Mouse (Mus musculus): ENCODE measurements around the gene Tshz3. TPM values are rescaled to one million over a fixed set of nuclear protein-coding genes. Genes with fewer than 3 reads are reported as not detected.

The Tshz3 gene
- polyA plus RNA-seq, 1 experiment from 2014 or later = 4.1 TPM

DNA sequence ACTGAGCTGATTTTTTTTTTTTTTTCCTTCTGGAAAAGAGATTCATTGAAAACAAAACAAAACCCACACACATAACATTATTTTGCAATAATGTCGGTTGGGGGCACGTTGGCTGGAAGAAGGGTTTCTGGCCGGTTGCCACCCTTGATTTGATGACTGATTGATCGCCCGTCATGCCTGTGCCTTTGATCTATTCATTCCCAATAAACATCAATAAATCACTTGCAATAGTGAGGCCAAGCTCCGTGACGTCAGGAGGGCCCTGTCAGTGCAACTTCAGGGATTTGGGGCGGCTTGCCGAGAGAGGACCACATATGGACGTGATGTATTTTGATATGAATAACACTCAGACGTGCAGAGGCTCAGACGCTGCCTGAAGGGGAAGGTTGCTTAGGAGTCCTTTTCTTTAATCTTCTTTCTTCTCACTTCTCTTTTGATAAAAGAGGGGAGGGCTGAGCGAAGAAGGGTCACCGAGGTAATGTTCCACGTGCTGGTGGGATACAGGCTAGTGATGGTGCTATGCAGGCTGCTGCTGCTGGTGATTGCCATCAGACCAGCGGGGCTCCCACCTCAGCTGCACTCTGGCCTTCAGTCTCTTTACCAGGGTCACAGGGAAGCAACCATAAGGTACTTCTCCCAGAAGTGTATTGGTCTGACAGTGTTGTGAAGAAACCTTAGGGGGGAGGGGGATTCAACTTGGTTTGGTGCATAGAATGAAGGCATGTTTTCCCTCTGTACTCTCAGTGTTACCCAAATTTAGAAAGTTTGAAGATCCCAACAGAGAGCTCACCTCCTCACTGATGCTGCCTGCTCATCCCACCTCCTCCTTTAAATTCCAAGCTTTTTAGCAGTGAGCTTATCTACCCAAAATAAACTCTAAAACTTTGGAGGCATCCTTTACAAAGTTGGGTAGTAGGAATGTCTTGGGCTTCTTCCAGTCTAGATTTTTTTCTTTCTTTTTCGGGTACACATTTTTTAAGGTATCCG is 1.4 kb downstream of the Tshz3 start:
- Histone ChIP-seq H3K4me2 (replicated peaks; ENCODE audit: low read depth, low read length) (peak overlapping the region; percentile 71), H3K27me3 (replicated peaks; ENCODE audit: insufficient read depth, low read length) (peaks cover 18% of the 10 kb centered on the region), H3K36me3 (ENCODE audit: insufficient read depth, low read length) (no peaks in the 10 kb centered on the region), H3K4me3 (ENCODE audit: low read depth, low read length) (peak overlapping the region; percentile 74), H3K9me3 (ENCODE audit: low read length) (no peaks in the 10 kb centered on the region), H3K27ac (ENCODE audit: low read length) (no peak overlapping the region), H3K9ac (replicated peaks; ENCODE audit: low read depth) (no peak overlapping the region), H3K4me1 (ENCODE audit: insufficient read depth, low read depth, low read length) (no peaks in the 10 kb centered on the region; the same call in 1 of the 2 replicates)
- TF ChIP-seq CTCF (IDR thresholded peaks at IDR 0.05) (no peak), EP300 (IDR thresholded peaks at IDR 0.05) (no peak)
- 17% methylated on average over 18 of the region's 18 CpGs for WGBS
- no peak for DNase-seq (ENCODE audit: low spot score)
- no peak for ATAC-seq

DNA sequence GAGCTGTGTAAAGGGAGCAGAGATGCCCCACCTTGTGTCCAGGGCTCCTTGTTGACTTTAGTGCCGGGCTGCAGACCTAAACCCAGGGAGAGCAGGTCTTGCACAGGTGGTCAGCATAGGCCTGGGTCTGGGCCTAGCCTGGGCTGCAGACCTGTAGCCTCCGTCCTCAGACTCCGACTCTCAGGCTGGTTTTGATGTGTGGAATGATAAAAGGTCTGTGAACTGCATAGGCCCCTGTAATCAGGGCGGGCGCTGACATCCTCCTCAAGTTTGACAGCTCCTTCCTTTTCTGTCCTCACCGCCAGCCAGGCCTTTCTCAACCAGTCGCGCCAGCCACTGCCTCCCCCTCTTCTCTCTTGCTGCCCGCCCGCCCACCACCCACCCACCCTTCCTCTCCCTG is 8.7 kb downstream of the Tshz3 start:
- Histone ChIP-seq H3K4me3 (ENCODE audit: low read depth, low read length) (no peak overlapping the region), H3K9ac (replicated peaks; ENCODE audit: low read depth) (no peak overlapping the region), H3K27me3 (replicated peaks; ENCODE audit: insufficient read depth, low read length) (no peaks in the 10 kb centered on the region), H3K36me3 (ENCODE audit: insufficient read depth, low read length) (no peaks in the 10 kb centered on the region), H3K4me2 (replicated peaks; ENCODE audit: low read depth, low read length) (no peak overlapping the region), H3K9me3 (ENCODE audit: low read length) (no peaks in the 10 kb centered on the region), H3K4me1 (ENCODE audit: insufficient read depth, low read depth, low read length) (peaks cover 2% of the 10 kb centered on the region; the same call in 1 of the 2 replicates), H3K27ac (ENCODE audit: low read length) (no peak overlapping the region)
- DNase-seq (ENCODE audit: low spot score) (peak; percentile 34), ATAC-seq (peak; percentile 18; the same call in 1 of the 2 replicates)
- TF ChIP-seq CTCF (IDR thresholded peaks at IDR 0.05) (no peak), EP300 (IDR thresholded peaks at IDR 0.05) (no peak)
- WGBS = 33% methylated on average over 8 of the region's 10 CpGs

GRCm38 (mm10) chr7:36707266-36707665 is 9.3 kb downstream of the Tshz3 start:
- Histone ChIP-seq H3K9me3 (ENCODE audit: low read length) (no peaks in the 10 kb centered on the region), H3K27ac (ENCODE audit: low read length) (no peak overlapping the region), H3K4me3 (ENCODE audit: low read depth, low read length) (no peak overlapping the region), H3K9ac (replicated peaks; ENCODE audit: low read depth) (no peak overlapping the region), H3K36me3 (ENCODE audit: insufficient read depth, low read length) (no peaks in the 10 kb centered on the region), H3K27me3 (replicated peaks; ENCODE audit: insufficient read depth, low read length) (no peaks in the 10 kb centered on the region), H3K4me2 (replicated peaks; ENCODE audit: low read depth, low read length) (no peak overlapping the region), H3K4me1 (ENCODE audit: insufficient read depth, low read depth, low read length) (peaks cover 2% of the 10 kb centered on the region; the same call in 1 of the 2 replicates)
- no peak for ATAC-seq
- TF ChIP-seq CTCF (IDR thresholded peaks at IDR 0.05) (no peak), EP300 (IDR thresholded peaks at IDR 0.05) (no peak)
- DNase-seq (ENCODE audit: low spot score) = no peak
- 25% methylated on average over 10 of the region's 10 CpGs for WGBS

GRCm38 (mm10) chr7:36707681-36708350 is 9.9 kb downstream of the Tshz3 start:
- WGBS = 7% methylated on average over 17 of the region's 17 CpGs
- DNase-seq (ENCODE audit: low spot score) (peak; percentile 49), ATAC-seq (peak; percentile 75)
- no peaks in the 10 kb centered on the region for H3K27me3 ChIP-seq (replicated peaks; ENCODE audit: insufficient read depth, low read length)
- peak overlapping the region; percentile 47 for H3K4me2 ChIP-seq (replicated peaks; ENCODE audit: low read depth, low read length)
- H3K36me3 ChIP-seq (ENCODE audit: insufficient read depth, low read length) = no peaks in the 10 kb centered on the region
- H3K9me3 ChIP-seq (ENCODE audit: low read length) = no peaks in the 10 kb centered on the region
- peak overlapping the region; percentile 19 for H3K4me3 ChIP-seq (ENCODE audit: low read depth, low read length)
- H3K27ac ChIP-seq (ENCODE audit: low read length) = 0 out of 2 replicates have a peak overlapping the region, but pooled peaks have one; percentile 20
- H3K4me1 ChIP-seq (ENCODE audit: insufficient read depth, low read depth, low read length) = peaks cover 2% of the 10 kb centered on the region; the same call in 1 of the 2 replicates
- TF ChIP-seq CTCF (IDR thresholded peaks at IDR 0.05) = no peak
- TF ChIP-seq EP300 (IDR thresholded peaks at IDR 0.05) = no peak
- H3K9ac ChIP-seq (replicated peaks; ENCODE audit: low read depth) = no peak overlapping the region

- TF ChIP-seq CTCF (IDR thresholded peaks at IDR 0.05) (no peak), EP300 (IDR thresholded peaks at IDR 0.05) (no peak)
- no peak for ATAC-seq
Observed at GRCm38 (mm10) chr7:36708823-36709222, 10.9 kb downstream of the Tshz3 start.

DNA sequence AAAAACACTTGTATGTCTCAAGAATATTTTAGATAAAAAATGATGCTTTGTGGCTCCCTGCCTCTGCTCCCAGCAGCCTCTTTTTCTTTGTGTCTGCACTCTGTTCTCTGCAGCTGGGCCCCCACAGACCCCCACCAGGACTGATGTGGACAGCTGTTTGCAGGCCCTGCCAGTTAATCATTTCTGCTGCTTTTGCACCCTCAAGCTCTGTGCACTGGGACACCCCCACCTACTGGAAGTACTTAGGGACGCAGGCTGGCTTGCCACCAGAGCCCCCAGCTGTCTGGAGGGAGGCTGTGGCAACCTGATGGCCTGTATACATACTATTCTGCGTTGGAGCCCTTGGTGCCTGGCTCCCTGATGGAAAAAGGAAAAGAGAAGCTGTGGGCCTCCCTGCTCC is 11.3 kb downstream of the Tshz3 start:
- DNase-seq (ENCODE audit: low spot score) = peak; percentile 79
- H3K9me3 ChIP-seq (ENCODE audit: low read length) = no peaks in the 10 kb centered on the region
- peak; percentile 79 for TF ChIP-seq CTCF (IDR thresholded peaks at IDR 0.05)
- no peak for TF ChIP-seq EP300 (IDR thresholded peaks at IDR 0.05)

More at GRCm38 (mm10) chr7:36708823-36709222, 10.9 kb downstream of the Tshz3 start:
- no peaks in the 10 kb centered on the region for H3K9me3 ChIP-seq (ENCODE audit: low read length)
- no peak overlapping the region for H3K27ac ChIP-seq (ENCODE audit: low read length)
- H3K4me2 ChIP-seq (replicated peaks; ENCODE audit: low read depth, low read length) = no peak overlapping the region
- no peaks in the 10 kb centered on the region for H3K27me3 ChIP-seq (replicated peaks; ENCODE audit: insufficient read depth, low read length)
- H3K4me3 ChIP-seq (ENCODE audit: low read depth, low read length) = no peak overlapping the region
- no peak overlapping the region for H3K9ac ChIP-seq (replicated peaks; ENCODE audit: low read depth)
- H3K36me3 ChIP-seq (ENCODE audit: insufficient read depth, low read length) = no peaks in the 10 kb centered on the region
- DNase-seq (ENCODE audit: low spot score) = no peak
- WGBS = 22% methylated on average over 3 of the region's 3 CpGs
- peaks cover 2% of the 10 kb centered on the region; the same call in 1 of the 2 replicates for H3K4me1 ChIP-seq (ENCODE audit: insufficient read depth, low read depth, low read length)

More for the DNA sequence above, 11.3 kb downstream of the Tshz3 start:
- Histone ChIP-seq H3K9ac (replicated peaks; ENCODE audit: low read depth) (no peak overlapping the region), H3K4me3 (ENCODE audit: low read depth, low read length) (no peak overlapping the region), H3K4me1 (ENCODE audit: insufficient read depth, low read depth, low read length) (peaks cover 2% of the 10 kb centered on the region; the same call in 1 of the 2 replicates), H3K27ac (ENCODE audit: low read length) (no peak overlapping the region), H3K36me3 (ENCODE audit: insufficient read depth, low read length) (no peaks in the 10 kb centered on the region), H3K27me3 (replicated peaks; ENCODE audit: insufficient read depth, low read length) (no peaks in the 10 kb centered on the region), H3K4me2 (replicated peaks; ENCODE audit: low read depth, low read length) (no peak overlapping the region)
- ATAC-seq = peak; percentile 76
- WGBS = 19% methylated on average over 2 of the region's 2 CpGs

All from lung, postnatal 0 days (tissue).